Mouse (Mus musculus) thymus, postnatal 0 days (tissue): ENCODE results near the gene Anapc2. TPM values are rescaled to one million over a fixed set of nuclear protein-coding genes. Genes with fewer than 3 reads are reported as not detected.

Experiments used
- DNase-seq: peaks from one replicate; pipeline ENCODE4 v3.0.0-alpha.2; 2015; ENCODE audit warnings: low spot score
- polyA plus RNA-seq: library from polyadenylated mRNA; unstranded; fragments of >200 nt; fragmentation: Nextera tagmentation; extraction: Ambion mirVana; gene quantifications from 2 replicates; pipeline ENCODE4 v1.2.1, GENCODE M21; 2015

Gene Anapc2
- polyA plus RNA-seq, 1 experiment from 2014 or later, result 80.6 TPM

DNA sequence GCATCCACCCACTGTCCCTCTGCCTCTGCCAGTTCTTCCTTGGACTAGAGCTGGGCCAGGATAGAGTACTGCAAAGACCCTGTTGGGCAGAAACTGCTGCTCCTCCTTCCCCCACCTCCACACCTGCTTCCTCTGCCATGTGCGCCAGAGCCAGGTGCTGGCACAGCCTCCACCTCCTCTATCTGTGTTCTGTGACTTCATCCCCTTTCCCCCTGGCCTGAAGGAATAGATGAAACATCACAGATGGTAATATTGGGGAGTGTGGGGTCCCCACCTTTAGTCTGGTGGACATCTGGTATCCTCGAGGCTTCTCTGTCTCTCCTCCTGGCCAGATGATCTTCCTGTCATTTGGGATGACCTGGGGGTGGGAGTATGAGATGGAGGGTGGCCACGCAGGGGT, 31.2 kb downstream of the Anapc2 start:
- no peak for DNase-seq

DNA sequence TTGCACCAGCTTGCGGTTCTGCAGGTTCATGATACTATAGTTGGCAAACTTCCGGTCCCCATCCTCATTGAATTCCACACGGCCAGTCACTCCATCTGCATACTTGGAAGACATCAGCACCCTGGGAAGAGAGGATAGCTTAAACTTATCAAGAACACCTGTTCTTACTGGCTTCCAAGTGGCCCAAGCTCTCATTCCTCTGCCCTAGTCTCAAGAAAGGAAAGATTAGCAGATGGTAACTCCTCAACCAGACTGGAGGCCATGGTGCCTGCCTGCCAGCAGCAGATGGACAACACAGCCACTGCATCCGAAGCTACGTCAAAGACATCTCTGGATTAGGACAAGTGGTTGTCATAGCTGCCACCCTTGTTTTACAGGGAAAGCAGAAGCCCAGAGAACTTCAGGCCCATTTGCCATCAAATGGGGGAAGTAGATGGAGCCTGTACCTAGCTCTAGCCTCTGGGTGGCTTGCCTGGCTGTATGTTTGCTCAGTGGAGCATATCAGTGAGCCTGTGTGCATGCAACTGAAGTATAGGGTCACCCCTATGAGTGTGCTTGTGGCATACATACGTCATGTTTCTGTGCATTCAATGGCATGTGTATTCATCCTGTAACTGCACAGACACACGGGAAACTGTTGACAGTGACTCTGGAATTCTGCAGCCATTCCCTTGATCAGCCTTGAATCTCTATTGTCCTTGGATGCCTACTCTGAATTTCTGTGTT, 31.8 kb downstream of the Anapc2 start:
- no peak for DNase-seq

DNA sequence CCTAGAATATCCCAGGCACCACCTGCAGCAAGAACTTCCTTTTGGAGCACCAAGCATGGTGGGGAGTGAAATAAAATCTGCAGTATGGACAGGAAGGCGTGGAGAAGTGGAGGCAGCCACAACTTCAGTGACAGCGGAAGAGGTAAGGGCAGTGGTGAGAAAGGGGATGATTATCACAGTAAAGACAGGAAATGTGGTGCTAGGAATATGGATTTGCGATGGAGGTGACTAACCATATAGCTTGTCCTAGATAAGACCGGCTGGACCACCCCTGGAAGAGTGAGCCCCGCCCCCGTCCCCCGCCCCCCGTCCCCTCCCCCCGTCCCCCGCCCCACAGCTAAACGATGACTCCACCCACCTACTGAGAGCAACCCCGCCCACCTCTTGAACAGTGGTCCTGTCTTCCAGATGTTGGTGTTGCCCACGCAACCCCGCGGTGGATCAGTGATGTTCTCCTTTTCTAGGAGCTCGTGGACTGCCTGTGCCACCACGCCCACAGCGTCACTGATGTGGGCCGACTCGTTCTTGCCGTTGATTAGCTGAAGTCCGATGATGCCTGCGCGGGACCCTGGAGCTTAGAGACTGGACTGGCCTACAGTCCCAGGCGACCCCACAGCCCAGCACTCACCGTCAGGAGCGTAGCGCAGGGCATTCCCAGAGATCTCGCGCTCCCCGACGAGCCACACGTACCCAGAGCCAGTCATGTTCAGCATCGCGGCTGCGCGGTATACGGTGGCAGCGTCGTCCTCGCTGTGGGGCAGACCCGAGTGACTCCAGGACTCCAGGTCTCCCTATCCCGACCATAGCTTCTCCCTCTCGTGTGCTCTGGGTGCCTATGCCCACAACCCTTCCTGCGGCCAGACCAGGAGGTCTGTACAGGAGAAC, 32.6 kb downstream of the Anapc2 start:
- DNase-seq, result no peak

DNA sequence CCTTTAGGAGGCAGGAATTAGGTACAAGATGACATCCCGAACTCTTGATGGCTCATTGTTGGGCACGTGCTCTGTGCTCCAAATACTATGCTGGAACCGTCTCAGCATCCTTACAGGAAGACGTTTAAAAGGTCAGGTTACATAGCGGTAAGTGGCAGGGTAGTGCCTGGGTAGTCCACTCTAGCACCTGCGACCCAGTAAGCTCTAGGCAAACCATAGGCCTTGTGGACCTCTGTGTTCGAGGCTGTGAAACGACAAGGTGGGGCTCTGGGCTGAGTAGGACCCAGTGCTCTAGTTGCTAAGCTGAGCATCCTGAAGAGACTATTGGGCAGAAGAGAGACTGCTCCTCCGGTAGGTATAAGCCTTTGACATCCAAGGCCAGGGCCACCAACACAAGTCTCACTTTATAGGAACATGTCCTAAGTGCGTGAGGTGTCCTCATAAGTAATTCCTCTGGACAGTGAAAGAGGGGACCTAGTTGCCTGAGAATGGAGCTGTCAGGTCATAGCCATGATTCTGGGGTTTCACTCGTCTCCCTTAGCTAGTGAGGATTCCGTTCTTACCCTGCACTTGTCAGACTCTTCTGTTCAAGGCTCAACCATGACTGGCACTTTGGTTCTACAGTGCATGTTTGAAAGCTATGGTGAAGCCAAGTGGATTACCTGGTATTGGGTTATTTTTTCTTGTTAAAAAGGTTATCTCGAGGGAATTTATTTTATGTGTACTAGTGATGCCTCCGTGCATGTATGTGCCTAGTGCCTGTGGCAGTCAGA, 33.5 kb downstream of the Anapc2 start:
- DNase-seq, result no peak

DNA sequence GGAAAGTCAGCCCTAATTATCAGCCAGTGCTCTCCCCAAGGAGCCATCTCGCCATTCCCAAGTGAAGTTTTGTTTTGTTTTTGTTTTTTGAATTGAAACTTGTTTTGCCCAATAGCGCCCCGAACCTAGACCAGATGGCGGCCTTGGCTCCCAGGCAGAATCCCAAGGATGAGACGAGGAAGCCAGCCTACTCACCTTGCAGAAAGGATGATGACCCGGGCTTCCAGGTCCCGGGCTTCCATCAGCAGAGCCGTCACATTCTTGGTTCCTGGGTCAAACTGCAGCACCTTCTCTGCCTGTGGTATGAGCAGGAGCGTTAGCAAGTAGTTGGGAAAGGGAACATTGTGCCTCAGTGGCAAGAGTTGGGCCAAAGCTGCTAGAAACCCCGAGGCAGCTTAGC, 37.9 kb downstream of the Anapc2 start:
- no peak for DNase-seq

DNA sequence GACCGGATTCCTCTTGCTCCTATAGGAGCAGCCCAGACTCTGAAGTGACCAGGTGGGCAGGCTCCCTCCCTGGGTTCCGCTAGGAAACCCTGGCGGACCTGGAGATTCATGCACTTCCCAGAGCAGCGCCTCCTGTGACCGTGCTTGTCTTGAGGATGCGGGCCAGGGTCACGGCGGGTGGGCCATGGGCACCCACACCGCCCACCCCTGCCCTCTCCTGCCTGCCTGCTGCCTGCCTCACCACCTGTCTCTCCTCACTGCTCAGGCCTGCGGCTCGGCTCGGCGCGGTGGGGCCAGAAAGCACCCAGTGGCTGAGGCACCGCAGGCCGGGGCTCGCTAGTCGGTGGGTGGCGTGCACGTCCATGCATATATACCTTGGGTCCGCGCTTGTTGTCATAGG, 38.7 kb downstream of the Anapc2 start:
- DNase-seq, result no peak

DNA sequence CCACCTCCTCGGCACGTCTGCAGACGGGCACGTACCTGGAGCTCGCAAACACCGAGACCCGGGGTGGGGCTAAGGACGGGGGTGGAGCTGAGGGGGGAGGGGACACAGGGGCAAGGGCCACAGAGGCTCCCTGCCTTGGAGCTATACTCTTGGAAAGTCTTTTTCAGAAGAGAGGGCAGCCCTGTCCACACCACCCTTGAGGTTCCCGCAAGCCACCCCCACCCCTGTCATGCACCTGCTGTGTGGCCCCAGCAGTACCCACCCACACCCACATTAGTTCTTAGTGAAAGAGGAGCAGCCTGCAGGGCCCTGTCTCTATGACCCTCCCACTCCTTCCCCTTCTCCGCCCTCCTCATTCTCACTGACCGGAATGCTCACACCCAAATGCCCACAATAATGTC, 39.2 kb downstream of the Anapc2 start:
- no peak for DNase-seq

DNA sequence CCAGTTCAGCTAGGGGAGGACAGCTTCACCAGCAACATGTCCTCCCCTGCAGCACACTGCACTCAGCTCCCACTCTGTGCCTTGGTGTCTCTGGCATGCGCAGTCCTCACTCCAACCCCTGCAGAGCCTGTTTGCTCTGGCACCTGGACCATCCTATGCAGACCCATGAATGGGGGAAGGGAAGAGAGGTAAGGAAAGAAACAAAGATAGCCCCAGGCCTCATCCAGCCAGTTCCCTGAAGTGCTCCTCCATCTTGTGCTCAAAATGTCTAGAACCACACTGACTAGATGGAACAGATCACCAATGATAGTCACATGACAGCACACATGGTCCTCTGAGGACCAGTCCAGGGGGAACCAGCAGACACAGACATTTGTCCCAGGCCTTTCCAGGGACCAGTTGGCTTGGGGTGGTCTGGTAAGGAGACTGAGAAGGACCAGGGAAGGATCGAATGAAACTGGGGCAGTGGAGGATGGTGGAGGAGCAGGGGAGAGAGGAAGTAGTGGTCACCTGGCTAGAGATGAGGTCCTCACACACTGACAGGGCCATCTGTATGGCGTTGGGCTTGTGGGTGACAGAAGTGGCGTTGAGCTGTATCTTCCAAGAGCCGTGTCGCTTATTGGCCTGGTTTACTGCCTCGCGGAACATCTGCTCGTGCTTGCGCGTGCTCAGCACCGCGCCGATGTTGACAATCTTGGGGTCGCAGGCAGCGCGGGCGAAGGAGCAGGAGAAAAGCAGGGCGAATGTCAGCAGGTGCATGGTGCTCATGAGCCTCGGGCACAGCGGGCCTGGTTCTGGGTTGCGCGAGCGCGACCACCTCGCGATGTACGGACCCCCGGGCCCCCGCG, 46.1 kb downstream of the Anapc2 start:
- no peak for DNase-seq

DNA sequence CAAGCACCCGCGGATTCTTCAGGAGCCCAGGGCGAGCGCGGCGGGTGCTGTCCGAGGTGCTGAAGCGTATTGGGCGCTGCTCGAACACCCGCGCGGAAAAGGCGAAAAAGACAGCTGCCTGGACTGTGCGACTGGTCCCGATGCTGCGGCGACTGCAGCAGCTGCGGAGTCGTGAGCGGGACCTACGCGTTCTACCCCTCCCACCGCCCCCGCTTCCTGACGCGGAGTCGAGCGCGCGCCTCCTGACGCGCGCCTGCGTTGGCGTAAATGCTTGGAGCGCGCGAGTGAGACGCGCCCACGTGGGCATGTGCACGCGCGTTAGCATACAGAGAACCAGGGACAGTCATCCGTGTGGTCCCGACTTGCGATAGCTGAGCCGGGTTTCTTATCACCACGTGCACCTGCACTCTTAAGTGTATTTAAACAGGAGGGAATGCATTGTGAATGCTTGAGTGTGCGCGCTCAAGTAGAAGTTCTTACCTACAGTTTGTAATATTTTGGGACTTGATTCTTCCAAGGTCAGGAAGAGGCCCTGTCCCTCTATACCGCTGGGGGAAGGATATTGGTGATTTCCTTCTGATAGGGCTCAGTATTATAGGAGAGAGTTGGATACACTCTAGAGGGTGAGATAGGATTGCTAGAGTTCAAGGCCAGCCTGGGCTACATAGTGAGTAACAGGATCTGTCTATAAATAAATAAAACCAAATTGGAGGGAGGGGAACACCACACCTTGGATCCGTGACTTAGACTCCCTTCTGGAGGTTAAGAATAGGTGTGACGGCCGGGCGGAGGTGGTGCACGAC, 46.9 kb downstream of the Anapc2 start, which contains the start of gene Grin1:
Gene Grin1 (minus strand): TSS at position 217 of the 803 bp plus-strand sequence.
- DNase-seq, result peak; percentile 71

DNA sequence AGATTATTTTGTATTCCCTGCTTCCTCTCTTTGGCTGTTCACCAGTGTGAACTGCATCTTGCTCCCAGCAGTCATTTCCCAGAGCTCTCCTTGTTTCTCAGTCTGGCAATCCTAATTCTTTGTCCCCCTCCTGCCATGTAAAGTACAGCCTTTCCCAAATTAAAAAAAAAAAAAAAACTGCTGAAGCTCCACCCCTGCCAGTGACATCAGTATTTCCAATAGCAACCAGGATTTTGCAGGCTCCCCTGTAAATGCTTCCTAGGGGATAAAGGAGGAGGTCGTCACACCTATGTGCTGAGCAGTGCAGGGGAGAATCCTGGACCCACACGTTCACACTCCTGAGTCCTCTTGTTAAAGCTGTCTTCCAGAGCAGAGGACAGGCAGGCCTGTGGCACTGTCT, 47.8 kb downstream of the Anapc2 start:
- no peak for DNase-seq

DNA sequence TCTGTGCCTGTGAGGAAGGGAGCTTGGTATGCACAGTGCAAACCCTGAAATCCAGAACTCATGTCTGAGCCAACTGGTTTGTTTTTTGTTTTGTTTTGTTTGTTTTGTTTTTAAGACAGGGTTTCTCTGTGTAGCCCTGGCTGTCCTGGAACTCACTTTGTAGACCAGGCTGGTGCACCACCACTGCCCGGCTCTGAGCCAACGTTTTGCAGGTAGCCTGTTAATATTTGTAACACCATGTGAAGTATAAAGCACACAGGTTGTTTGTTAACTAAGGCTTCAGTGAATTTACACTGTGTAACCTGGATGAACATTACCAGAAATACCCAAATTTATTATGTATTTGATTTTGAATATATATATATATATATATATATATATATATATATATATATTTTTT, 53.8 kb downstream of the Anapc2 start:
- DNase-seq, result no peak

DNA sequence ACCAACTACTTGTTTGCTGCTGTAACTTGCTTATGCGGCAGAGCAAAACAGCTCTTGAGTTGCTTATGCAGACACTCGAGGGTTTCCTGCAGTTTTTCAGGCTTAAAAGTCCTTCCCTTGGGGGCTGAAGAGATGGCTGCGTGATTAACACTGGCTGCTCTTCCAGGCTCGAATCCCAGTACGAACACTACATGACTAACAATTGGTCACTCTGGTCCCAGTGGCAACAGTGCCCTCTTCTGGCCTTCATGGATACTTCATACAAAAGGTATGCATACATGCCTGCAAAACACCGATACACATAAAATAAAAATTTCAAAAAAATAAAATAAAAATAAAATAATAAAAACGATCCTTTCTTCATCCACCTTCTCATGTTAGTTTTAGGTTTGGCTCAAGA, 56.2 kb downstream of the Anapc2 start:
- DNase-seq, result peak; percentile 17

DNA sequence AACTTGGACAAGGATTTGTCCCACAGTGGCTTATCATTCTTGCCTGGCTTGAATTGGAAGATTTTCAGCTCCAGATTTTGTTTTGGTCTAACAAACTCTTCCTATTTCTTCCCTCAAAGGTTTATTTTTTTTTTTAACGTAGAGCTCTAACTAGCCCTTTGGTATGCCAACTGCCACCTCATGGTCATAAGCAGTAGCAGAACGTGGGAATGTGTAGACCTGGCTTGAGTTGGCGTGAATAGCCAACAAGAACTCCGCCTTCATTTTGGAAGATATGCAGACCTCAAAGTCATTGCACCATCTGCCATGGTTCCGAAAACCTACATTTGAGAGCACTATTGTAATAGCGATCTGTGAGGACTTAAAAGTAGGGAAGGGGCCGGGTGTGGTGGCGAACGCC, 59.2 kb downstream of the Anapc2 start:
- DNase-seq, result no peak

DNA sequence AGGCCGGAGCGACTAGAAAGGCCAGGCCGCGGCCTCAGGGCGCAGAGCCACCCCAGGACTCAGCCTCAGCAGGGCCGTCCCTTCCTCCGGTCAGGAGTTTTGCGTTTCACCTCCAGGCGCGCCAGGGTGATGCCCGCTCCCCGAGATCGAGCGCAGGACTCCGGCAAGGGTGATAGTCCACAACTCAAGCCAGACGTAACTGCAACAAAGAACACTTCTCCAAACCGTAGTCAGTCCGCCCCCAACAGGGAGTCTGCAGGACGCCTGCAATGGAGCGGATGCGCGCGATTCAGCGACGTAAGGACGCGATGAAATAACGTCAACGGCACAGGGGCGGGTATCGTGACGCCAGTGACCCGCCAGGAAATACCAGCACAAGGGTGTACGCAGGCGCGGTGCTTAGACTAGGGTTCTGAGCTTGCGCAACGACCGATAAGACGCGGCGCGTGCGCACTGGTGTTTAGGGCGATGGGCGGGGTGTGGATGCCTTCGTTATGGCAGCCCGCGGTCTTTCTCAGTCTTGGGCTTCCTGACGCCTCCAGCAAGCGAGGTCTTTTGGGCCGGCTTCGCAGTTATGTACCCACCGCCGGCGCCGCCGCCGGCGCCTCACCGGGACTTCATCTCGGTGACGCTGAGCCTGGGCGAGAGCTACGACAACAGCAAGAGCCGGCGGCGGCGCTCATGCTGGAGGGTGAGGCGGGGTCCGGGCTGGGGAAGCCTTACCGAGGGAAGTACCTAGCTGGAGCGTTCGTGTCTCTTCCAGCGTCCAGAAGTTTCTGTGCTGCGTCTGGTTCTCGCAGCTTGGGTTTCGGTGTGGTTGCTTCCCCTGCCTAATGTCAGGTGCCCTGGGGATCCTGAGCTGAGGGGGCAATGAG, 60.2 kb downstream of the Anapc2 start, which contains the start of gene Man1b1:
Gene Man1b1 (plus strand): TSS at position 53 of the 875 bp plus-strand sequence.
- peak; percentile 100 for DNase-seq

DNA sequence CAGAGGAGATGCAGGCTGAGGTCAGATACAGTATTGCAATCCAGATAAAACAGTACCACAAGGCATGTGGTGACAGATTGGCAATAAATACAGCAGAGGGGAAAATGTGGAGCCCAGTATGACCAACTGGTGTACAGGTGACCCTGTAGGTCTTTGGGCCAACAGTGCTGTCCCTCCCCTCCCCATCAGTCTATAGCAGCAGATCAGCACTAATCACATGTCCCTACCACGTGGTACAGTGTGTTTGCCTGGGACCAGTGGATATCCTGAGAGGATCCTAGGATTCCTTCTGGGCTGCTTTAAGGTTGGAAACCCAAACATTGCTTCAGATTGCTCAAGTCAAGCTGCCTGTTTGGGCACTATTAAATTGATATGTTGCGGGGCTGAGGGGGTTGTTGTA, 61.3 kb downstream of the Anapc2 start:
- no peak for DNase-seq
